Mouse (Mus musculus): ENCODE measurements at regions not wholly inside any gene's neighbourhood (a gene's known extent, or its start where the extent isn't known, plus 50 kb on each side); places are given as distances from the start of the nearest gene placed in this dataset.
A peak's percentile ranks its signal among the peaks of the same experiment; 100 is the strongest.

GRCm38 (mm10) chr8:103953586-103953985, 147.8 kb upstream of the Cdh5 start:
- DNase-seq (ENCODE audit: extremely low spot score) = no peak

GRCm38 (mm10) chr8:103955568-103956260, 145.7 kb upstream of the Cdh5 start:
- no peak for DNase-seq (ENCODE audit: extremely low spot score)

- no peak for DNase-seq (ENCODE audit: extremely low spot score)
These were observed 137.0 kb upstream of the Cdh5 start for GRCm38 (mm10) chr8:103964293-103964918.

GRCm38 (mm10) chr8:103969929-103970328, 131.5 kb upstream of the Cdh5 start:
- DNase-seq (ENCODE audit: extremely low spot score) = no peak

GRCm38 (mm10) chr8:103970511-103970910, 130.9 kb upstream of the Cdh5 start:
- no peak for DNase-seq (ENCODE audit: extremely low spot score)

- DNase-seq (ENCODE audit: extremely low spot score) = no peak
These were observed 130.5 kb upstream of the Cdh5 start for GRCm38 (mm10) chr8:103970966-103971365.

- DNase-seq (ENCODE audit: extremely low spot score) = no peak
These were observed 124.9 kb upstream of the Cdh5 start for GRCm38 (mm10) chr8:103976488-103976887.

- no peak for DNase-seq (ENCODE audit: extremely low spot score)
These were observed 122.5 kb upstream of the Cdh5 start for GRCm38 (mm10) chr8:103978948-103979347.

- no peak for DNase-seq (ENCODE audit: extremely low spot score)
These were observed 117.4 kb upstream of the Cdh5 start for GRCm38 (mm10) chr8:103983860-103984594.

GRCm38 (mm10) chr8:103985640-103986039, 115.8 kb upstream of the Cdh5 start:
- DNase-seq (ENCODE audit: extremely low spot score) = no peak

- DNase-seq (ENCODE audit: extremely low spot score) = no peak
These were observed 107.5 kb upstream of the Cdh5 start for GRCm38 (mm10) chr8:103993897-103994296.

GRCm38 (mm10) chr8:103998143-103998542, 103.3 kb upstream of the Cdh5 start:
- no peak for DNase-seq (ENCODE audit: extremely low spot score)

GRCm38 (mm10) chr8:104007209-104007608, 94.2 kb upstream of the Cdh5 start:
- DNase-seq (ENCODE audit: extremely low spot score) = no peak

- no peak for DNase-seq (ENCODE audit: extremely low spot score)
These were observed 92.7 kb upstream of the Cdh5 start for GRCm38 (mm10) chr8:104008756-104009155.

GRCm38 (mm10) chr8:104009306-104009705, 92.1 kb upstream of the Cdh5 start:
- no peak for DNase-seq (ENCODE audit: extremely low spot score)

- no peak for DNase-seq (ENCODE audit: extremely low spot score)
These were observed 79.2 kb upstream of the Cdh5 start for GRCm38 (mm10) chr8:104022231-104022630.

- DNase-seq (ENCODE audit: extremely low spot score) = peak; percentile 65
These were observed 78.5 kb upstream of the Cdh5 start for GRCm38 (mm10) chr8:104022691-104023509.

GRCm38 (mm10) chr8:104027161-104027821, 74.1 kb upstream of the Cdh5 start:
- peak; percentile 51 for DNase-seq (ENCODE audit: extremely low spot score)

GRCm38 (mm10) chr8:104028626-104029025, 72.8 kb upstream of the Cdh5 start:
- DNase-seq (ENCODE audit: extremely low spot score) = peak; percentile 87

GRCm38 (mm10) chr8:104032179-104032578, 69.2 kb upstream of the Cdh5 start:
- no peak for DNase-seq (ENCODE audit: extremely low spot score)

GRCm38 (mm10) chr8:104033148-104033547, 68.3 kb upstream of the Cdh5 start:
- no peak for DNase-seq (ENCODE audit: extremely low spot score)

Data from embryo, embryonic 9.5 days (tissue).